Mouse (Mus musculus) cerebellum, adult 9-11 months (tissue): ENCODE data around the gene Arpc1a.

Source experiments
- DNase-seq: peaks from one replicate; pipeline ENCODE4 v3.0.0; 2022

Gene Arpc1a

DNA sequence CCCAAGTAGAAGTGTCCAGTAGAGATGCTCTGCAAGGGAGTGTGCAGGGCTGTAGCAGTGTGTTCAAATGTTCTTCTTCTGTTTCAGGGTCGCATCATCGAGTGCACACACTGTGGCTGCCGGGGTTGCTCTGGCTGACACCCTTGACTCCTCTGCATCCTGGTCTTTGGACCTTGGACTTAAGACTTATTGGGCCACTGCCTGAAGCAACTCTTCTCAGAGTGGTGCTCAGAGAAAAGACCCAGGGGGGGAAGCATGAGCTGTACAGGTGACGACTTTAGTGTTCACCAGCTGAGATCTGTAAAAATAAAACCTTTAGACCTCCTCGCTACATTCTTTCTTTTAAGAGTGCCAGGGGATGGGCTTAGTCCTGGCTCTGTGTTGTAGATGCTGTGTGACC lies 64.1 kb downstream of the Arpc1a start:
- no peak for DNase-seq

DNA sequence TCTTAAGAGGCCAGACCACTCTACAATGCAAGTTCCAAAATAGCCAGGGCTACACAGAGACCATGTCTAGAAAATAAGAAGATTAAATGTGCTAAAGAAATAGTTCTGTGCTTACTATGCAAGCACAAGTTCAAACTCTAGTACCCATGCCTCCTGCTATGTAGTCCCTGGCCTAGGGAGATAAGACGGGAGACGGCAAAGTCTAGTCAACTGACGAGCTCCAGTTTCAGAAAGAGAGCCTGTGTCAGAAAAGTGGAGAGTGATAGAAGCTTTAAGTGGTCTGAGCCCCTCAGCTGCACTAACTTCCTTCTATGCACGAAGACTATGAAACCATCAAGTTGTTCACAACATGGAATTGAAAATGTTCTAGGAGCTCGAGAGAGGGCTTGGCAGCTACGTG lies 65.7 kb downstream of the Arpc1a start:
- no peak for DNase-seq

DNA sequence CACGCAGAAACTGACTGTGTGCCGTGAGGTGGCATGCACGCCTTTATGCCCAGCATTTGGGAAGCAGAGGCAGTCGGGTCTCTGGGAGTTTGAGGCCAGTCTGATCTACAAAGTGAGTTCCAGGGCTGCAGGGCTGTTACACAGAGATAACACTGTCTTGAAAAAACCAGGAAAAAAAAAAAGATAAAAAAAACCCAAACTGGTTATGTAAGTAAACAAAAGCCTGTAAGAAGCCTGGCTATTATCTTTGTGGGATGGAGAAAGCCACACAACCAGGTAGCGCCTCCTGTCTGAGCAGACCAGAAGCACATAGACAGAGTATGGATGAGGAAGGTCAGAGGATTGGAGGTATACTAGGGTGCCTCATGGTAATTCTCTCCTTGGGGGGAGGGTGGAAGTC lies 69.1 kb downstream of the Arpc1a start:
- DNase-seq: no peak
